Mouse (Mus musculus): ENCODE measurements around the gene Il27. TPM values are rescaled to one million over a fixed set of nuclear protein-coding genes. Genes with fewer than 3 reads are reported as not detected.
A peak's percentile ranks its signal among the peaks of the same experiment; 100 is the strongest.

The Il27 gene
- total RNA-seq, 1 experiment = not detected

- H3K9me3 ChIP-seq (ENCODE audit: control insufficient read depth, insufficient read depth, low read depth, low read length) = no peaks in the 10 kb centered on the region
- no peak overlapping the region for H3K9ac ChIP-seq (ENCODE audit: insufficient read depth, low read depth, low read length, poor library complexity, severe bottlenecking)
- H3K27ac ChIP-seq (ENCODE audit: insufficient read depth, low read depth, low read length, poor library complexity, severe bottlenecking) = no peak overlapping the region
- H3K4me3 ChIP-seq (ENCODE audit: insufficient read depth in 1 of 2, low read depth in 1 of 2, low read length in 2 of 2, poor library complexity in 1 of 2, severe bottlenecking in 1 of 2) = no peak overlapping the region
- H3K36me3 ChIP-seq (ENCODE audit: control insufficient read depth, insufficient read depth, low read length, poor library complexity, severe bottlenecking) = no peaks in the 10 kb centered on the region
- TF ChIP-seq CHD2 (IDR thresholded peaks at IDR 0.05; ENCODE audit: low read depth, low read length) = no peak
- TF ChIP-seq MAFK (IDR thresholded peaks at IDR 0.05; ENCODE audit: insufficient read depth, low read depth, low read length) = no peak
- TF ChIP-seq HCFC1 (IDR thresholded peaks at IDR 0.05; ENCODE audit: borderline replicate concordance, insufficient read depth, low read length) = no peak
- TF ChIP-seq ZC3H11A (IDR thresholded peaks at IDR 0.05; ENCODE audit: borderline replicate concordance, low read depth, low read length) = peak; percentile 35; the same call in 1 of the 2 replicates
- in situ Hi-C loops (cut with MboI; ENCODE audit: low sequenced_read_pairs in 2 of 2, unreplicated experiment in 2 of 2) = no loop called here
- peaks cover 5 to 11% of the 10 kb centered on the region in 2 experiments; a peak in 2 of 4 replicates for H3K4me1 ChIP-seq (ENCODE audit: control insufficient read depth in 2 of 2, insufficient read depth in 2 of 2, low read length in 2 of 2, poor library complexity in 1 of 2)
- no peak for DNase-seq (ENCODE audit: low read depth, low spot score)
These were observed 42.2 kb upstream of the Il27 start for GRCm38 (mm10) chr7:126636733-126637520.

GRCm38 (mm10) chr7:126635375-126635774 is 40.6 kb upstream of the Il27 start:
- Histone ChIP-seq H3K4me3 (ENCODE audit: insufficient read depth in 1 of 2, low read depth in 1 of 2, low read length in 2 of 2, poor library complexity in 1 of 2, severe bottlenecking in 1 of 2) (no peak overlapping the region), H3K4me1 (ENCODE audit: control insufficient read depth in 2 of 2, insufficient read depth in 2 of 2, low read length in 2 of 2, poor library complexity in 1 of 2) (peaks cover 5 to 11% of the 10 kb centered on the region in 2 experiments; a peak in 2 of 4 replicates), H3K9me3 (ENCODE audit: control insufficient read depth, insufficient read depth, low read depth, low read length) (no peaks in the 10 kb centered on the region), H3K36me3 (ENCODE audit: control insufficient read depth, insufficient read depth, low read length, poor library complexity, severe bottlenecking) (no peaks in the 10 kb centered on the region), H3K27ac (ENCODE audit: insufficient read depth, low read depth, low read length, poor library complexity, severe bottlenecking) (no peak overlapping the region), H3K9ac (ENCODE audit: insufficient read depth, low read depth, low read length, poor library complexity, severe bottlenecking) (no peak overlapping the region)
- no peak for TF ChIP-seq HCFC1 (IDR thresholded peaks at IDR 0.05; ENCODE audit: borderline replicate concordance, insufficient read depth, low read length)
- peak; percentile 87 for TF ChIP-seq MAFK (IDR thresholded peaks at IDR 0.05; ENCODE audit: insufficient read depth, low read depth, low read length)
- TF ChIP-seq ZC3H11A (IDR thresholded peaks at IDR 0.05; ENCODE audit: borderline replicate concordance, low read depth, low read length) = no peak
- in situ Hi-C loops (cut with MboI; ENCODE audit: low sequenced_read_pairs in 2 of 2, unreplicated experiment in 2 of 2) = no loop called here
- no peak for DNase-seq (ENCODE audit: low read depth, low spot score)

GRCm38 (mm10) chr7:126632478-126632877 is 37.7 kb upstream of the Il27 start:
- in situ Hi-C loops (cut with MboI; ENCODE audit: low sequenced_read_pairs in 2 of 2, unreplicated experiment in 2 of 2) = no loop called here
- Histone ChIP-seq H3K9me3 (ENCODE audit: control insufficient read depth, insufficient read depth, low read depth, low read length) (no peaks in the 10 kb centered on the region), H3K36me3 (ENCODE audit: control insufficient read depth, insufficient read depth, low read length, poor library complexity, severe bottlenecking) (no peaks in the 10 kb centered on the region), H3K4me1 (ENCODE audit: control insufficient read depth in 2 of 2, insufficient read depth in 2 of 2, low read length in 2 of 2, poor library complexity in 1 of 2) (peaks cover 7 to 15% of the 10 kb centered on the region in 2 experiments; a peak in 2 of 4 replicates), H3K27ac (ENCODE audit: insufficient read depth, low read depth, low read length, poor library complexity, severe bottlenecking) (no peak overlapping the region), H3K9ac (ENCODE audit: insufficient read depth, low read depth, low read length, poor library complexity, severe bottlenecking) (no peak overlapping the region), H3K4me3 (ENCODE audit: insufficient read depth in 1 of 2, low read depth in 1 of 2, low read length in 2 of 2, poor library complexity in 1 of 2, severe bottlenecking in 1 of 2) (no peak overlapping the region)
- no peak for DNase-seq (ENCODE audit: low read depth, low spot score)
- TF ChIP-seq CHD2 (IDR thresholded peaks at IDR 0.05; ENCODE audit: low read depth, low read length) = no peak
- no peak for TF ChIP-seq MAFK (IDR thresholded peaks at IDR 0.05; ENCODE audit: insufficient read depth, low read depth, low read length)
- no peak for TF ChIP-seq ZC3H11A (IDR thresholded peaks at IDR 0.05; ENCODE audit: borderline replicate concordance, low read depth, low read length)
- TF ChIP-seq HCFC1 (IDR thresholded peaks at IDR 0.05; ENCODE audit: borderline replicate concordance, insufficient read depth, low read length) = no peak
- no peak for TF ChIP-seq ZNF384 (IDR thresholded peaks at IDR 0.05; ENCODE audit: low read depth, low read length)

GRCm38 (mm10) chr7:126630824-126631518 is 36.2 kb upstream of the Il27 start, which contains the start of gene Nupr1:
Gene Nupr1 (minus strand): TSS chr7:126630861.
- H3K9ac ChIP-seq (ENCODE audit: insufficient read depth, low read depth, low read length, poor library complexity, severe bottlenecking) = no peak within 1 kb of the TSS
- in situ Hi-C loops (cut with MboI; ENCODE audit: low sequenced_read_pairs in 2 of 2, unreplicated experiment in 2 of 2) = no loop called here
- no peak within 1 kb of the TSS for H3K4me3 ChIP-seq (ENCODE audit: insufficient read depth in 1 of 2, low read depth in 1 of 2, low read length in 2 of 2, poor library complexity in 1 of 2, severe bottlenecking in 1 of 2)
- no peak for DNase-seq (ENCODE audit: low read depth, low spot score)
- H3K36me3 ChIP-seq (ENCODE audit: control insufficient read depth, insufficient read depth, low read length, poor library complexity, severe bottlenecking) = no peaks in the 10 kb centered on the region
- H3K27ac ChIP-seq (ENCODE audit: insufficient read depth, low read depth, low read length, poor library complexity, severe bottlenecking) = no peak within 1 kb of the TSS
- no peak for TF ChIP-seq ZNF384 (IDR thresholded peaks at IDR 0.05; ENCODE audit: low read depth, low read length)
- no peak for TF ChIP-seq HCFC1 (IDR thresholded peaks at IDR 0.05; ENCODE audit: borderline replicate concordance, insufficient read depth, low read length)
- TF ChIP-seq ZC3H11A (IDR thresholded peaks at IDR 0.05; ENCODE audit: borderline replicate concordance, low read depth, low read length) = no peak
- no peak for TF ChIP-seq CHD2 (IDR thresholded peaks at IDR 0.05; ENCODE audit: low read depth, low read length)
- no peak for TF ChIP-seq MAFK (IDR thresholded peaks at IDR 0.05; ENCODE audit: insufficient read depth, low read depth, low read length)
- peaks cover 11 to 18% of the 10 kb centered on the region in 2 experiments for H3K4me1 ChIP-seq (ENCODE audit: control insufficient read depth in 2 of 2, insufficient read depth in 2 of 2, low read length in 2 of 2, poor library complexity in 1 of 2)
- no peaks in the 10 kb centered on the region for H3K9me3 ChIP-seq (ENCODE audit: control insufficient read depth, insufficient read depth, low read depth, low read length)

Measured in ES-E14 (cell line).